Mouse (Mus musculus) heart, adult 18-20 months (tissue): ENCODE results near the gene Alpk1. TPM values are rescaled to one million over a fixed set of nuclear protein-coding genes. Genes with fewer than 3 reads are reported as not detected.
A peak's percentile ranks its signal among the peaks of the same experiment; 100 is the strongest.
"Not testable (repeated sequence)": the region's sequence is repeated elsewhere in the genome, so short reads cannot be mapped to it uniquely, and the experiment has no call there.

Experiments used
- DNase-seq, 2 experiments: peaks; one replicate each; pipeline ENCODE4 v3.0.0; 2021 to 2022; ENCODE audit warnings: mixed read lengths in 1 of 2
- total RNA-seq, 2 experiments: library from RNA; stranded (reverse); gene quantifications; 2 replicates each; pipeline ENCODE4 v1.2.3; 2021

Alpk1 gene
- total RNA-seq, 2 experiments from 2014 or later: 2.1 to 2.8 TPM

GRCm38 (mm10) chr3:127790234-127791055, 10.1 kb upstream of the Alpk1 start:
- DNase-seq: peak; percentile 65 to 72

GRCm38 (mm10) chr3:127789500-127790191, 9.3 kb upstream of the Alpk1 start, which contains the start of gene Tifa:
TSS of gene Tifa (plus strand) at chr3:127789805.
- peak; percentile 80 to 86 for DNase-seq

GRCm38 (mm10) chr3:127788919-127789318, 8.6 kb upstream of the Alpk1 start:
- no peak for DNase-seq

DNA sequence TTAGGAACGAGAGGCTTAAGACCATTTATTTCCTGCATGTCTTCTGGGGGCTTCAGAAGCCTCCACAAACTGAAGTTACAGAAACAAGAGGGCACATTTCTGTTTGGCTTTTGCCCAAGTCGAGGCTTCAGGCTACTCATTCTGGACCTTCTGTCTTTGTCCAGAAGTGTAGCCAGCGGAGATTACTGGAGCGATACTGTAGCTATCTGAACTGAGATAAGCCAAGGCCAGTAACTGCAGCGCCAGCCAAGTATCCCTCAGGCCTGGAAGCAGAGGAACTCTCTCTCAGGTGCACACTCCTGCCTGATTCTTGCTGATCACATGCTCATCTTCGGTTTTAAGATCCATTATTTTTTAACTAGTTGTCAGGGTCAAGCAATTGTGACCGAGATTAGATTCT, 7.7 kb upstream of the Alpk1 start:
- DNase-seq: no peak

DNA sequence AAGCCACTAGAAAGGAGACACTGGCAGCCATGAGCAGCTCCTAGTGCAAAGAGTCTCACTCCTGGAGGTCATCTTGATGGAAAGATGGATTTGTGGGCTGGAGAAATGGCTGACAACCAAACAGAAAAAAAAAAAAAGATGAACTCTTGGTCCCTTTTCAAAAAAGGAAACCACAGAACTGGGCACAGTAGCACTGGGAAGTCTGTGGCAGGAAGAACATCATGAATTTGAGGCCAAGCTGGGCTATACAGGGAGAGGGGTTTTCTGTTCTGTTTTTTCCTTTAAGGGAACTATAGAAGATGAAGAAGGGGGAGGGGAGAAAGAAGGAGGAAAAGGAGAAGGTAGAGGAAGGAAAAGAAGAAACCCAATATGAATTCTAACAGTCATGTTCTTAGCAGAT, 6.7 kb upstream of the Alpk1 start:
- peak in 1 of 2 experiments; percentile 33 for DNase-seq

- not testable (repeated sequence) for DNase-seq
These were observed 3.4 kb upstream of the Alpk1 start for GRCm38 (mm10) chr3:127783680-127784079.

GRCm38 (mm10) chr3:127782921-127783320, 2.6 kb upstream of the Alpk1 start:
- DNase-seq: no peak

DNA sequence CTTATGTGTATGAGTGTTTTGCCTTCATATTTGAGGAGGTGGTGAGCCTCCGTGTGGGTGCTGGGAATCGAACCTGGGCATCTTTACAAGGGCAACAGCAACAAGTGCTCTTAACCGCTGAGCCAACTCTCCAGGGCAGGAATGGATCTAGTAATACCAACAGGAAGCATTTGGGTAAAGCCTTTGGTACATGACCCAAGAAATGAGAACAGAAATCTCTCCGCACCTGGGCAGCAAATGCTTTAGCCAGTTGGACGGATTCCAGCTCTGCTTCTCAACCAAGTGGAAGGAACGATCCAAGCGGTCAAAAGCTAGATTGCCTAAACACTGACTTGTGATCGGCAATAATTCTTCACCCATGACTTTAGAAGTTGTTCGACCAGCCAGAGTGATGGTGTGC, 594 bp upstream of the Alpk1 start:
- DNase-seq: no peak

DNA sequence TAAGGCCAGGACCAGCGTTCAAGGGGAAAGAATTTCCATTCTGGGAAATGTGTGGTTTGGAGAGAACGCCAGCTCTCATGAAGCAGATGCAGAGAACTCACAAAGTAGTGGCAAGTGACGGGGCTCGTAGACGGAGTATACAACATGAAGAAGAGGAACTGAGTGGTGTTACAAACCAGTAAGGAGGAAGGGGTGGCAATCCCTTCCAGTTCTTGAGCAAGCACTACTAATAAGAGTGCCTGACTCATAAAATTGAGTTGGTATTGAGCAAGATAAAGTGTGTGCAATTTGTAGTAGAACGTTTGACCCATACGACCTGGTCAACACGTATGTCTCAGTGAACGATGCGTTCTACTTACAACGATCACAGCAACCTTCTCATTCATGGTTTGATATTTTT, 11.2 kb downstream of the Alpk1 start:
- DNase-seq: peak in 1 of 2 experiments; percentile 26

- DNase-seq: no peak
These were observed 14.4 kb downstream of the Alpk1 start for GRCm38 (mm10) chr3:127765971-127766370.

DNA sequence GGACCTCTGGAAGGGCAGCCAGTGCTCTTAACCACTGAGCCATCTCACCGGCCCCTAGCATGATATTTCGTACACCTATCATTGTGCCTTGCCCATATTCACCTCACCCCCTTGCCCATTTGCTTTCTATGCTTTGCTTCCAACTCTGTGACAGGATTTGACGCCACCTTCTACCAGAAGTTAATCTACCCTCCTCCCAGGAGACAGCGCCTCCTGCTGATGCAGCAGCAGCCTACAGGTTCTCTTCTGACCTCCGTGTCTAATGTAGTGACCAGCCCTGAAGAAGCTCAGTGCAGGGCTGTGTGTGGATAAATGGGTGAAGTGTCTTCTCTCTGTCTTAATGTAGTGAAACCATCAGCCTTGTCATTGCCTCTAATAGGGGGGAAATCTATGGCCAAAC, 15.8 kb downstream of the Alpk1 start:
- DNase-seq: no peak

DNA sequence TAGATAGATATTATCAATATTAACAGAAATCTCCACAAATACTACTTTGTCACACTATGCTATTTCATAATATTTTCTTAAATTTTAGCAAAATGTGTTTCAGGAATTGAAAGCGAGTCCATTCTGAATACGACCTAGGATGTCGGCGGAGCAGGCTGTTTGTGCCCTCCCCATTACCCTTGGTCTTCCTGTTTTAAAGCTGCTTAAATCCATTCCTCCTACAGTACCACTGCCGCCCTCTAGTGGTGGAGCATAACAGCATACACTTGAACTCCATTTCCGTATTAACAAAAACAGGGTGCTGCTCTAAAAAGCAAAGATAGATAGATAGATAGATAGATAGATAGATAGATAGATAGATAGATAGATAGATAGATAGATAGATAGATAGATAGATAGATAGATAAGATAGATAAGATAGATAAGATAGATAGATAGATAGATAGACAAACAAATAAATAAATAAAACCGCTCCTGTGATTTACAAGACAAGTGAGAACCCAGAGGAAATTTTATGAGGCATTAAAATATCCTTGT, 17.2 kb downstream of the Alpk1 start:
- peak; percentile 81 to 89 for DNase-seq

GRCm38 (mm10) chr3:127762403-127762802, 17.9 kb downstream of the Alpk1 start:
- no peak for DNase-seq

DNA sequence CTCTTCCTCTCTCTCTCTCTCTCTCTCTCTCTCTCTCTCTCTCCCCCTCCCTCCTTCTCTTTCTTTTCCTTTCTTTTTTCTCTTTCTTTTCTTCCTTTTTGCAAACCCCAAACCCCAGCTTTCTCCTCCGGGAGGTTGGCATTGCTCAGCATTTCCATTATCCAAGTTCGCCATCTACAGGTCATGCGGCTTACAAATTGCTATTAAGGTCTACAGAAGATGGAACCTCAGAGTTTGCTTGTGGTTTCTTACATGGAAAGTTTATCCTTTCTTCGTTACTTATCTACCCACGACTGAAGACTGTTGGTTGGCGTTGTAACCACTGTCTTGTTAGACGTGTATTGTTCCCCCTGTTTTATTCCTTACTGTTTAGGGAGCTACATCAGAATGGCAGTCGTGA, 21.1 kb downstream of the Alpk1 start:
- DNase-seq: peak in 1 of 2 experiments; percentile 34

DNA sequence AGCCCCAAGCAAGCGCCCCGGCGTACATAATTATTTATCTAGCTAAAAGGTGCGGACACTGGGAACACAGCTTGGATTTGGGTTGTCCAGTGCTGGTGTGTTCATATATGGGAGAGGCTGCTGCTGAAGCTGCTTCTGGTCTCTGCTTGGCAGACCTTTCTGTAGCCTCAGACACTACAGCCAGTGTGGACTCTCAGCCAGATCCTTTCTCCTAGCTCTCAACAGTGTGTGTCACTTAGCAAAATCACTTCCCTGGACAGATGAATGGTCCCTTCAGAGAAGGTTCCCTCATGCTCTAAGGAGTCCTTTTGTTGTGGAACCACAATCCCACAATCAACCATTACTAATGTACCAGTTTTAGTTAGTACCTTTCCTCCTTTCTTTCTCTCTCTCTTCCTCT, 21.5 kb downstream of the Alpk1 start:
- DNase-seq: no peak

DNA sequence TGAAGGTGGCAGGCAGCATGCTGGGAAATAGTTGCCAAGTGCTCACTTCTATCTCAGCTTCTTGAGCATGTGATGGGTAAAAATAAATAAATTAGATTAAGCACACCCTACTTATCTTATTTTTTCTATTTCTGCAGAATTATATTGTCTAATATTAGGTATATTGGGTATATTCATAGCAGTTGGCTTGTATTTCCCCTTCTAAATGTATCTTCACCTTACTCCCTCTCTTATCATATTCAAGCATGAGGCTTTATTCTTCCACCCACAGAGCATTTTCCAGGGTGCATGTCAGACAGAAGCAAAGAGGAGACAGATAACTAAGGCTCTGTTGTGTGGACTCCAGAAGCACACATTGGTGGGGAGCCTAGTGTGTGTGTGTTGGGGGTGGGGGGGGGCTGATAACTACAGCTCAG, 22.4 kb downstream of the Alpk1 start:
- DNase-seq: no peak

- no peak for DNase-seq
These were observed 23.9 kb downstream of the Alpk1 start for GRCm38 (mm10) chr3:127756458-127756857.

GRCm38 (mm10) chr3:127749981-127750562, 30.3 kb downstream of the Alpk1 start:
- no peak for DNase-seq

GRCm38 (mm10) chr3:127749266-127749665, 31.1 kb downstream of the Alpk1 start:
- DNase-seq: no peak

GRCm38 (mm10) chr3:127748644-127749043, 31.7 kb downstream of the Alpk1 start:
- no peak for DNase-seq

GRCm38 (mm10) chr3:127745911-127746640, 34.3 kb downstream of the Alpk1 start:
- DNase-seq: no peak

GRCm38 (mm10) chr3:127745504-127745903, 34.8 kb downstream of the Alpk1 start:
- DNase-seq: no peak
